Mouse (Mus musculus) intestine, embryonic 14.5 days (tissue): ENCODE measurements around the gene Clca3b. TPM values are rescaled to one million over a fixed set of nuclear protein-coding genes. Genes with fewer than 3 reads are reported as not detected.
"Not testable (repeated sequence)": the region's sequence is repeated elsewhere in the genome, so short reads cannot be mapped to it uniquely, and the experiment has no call there.

Experiments used
- ATAC-seq: fragments of 200-750 bp; cut with Nextera tagmentation; replicated peaks from 2 replicates; pipeline ENCODE4 v1.8.0; 2017; ENCODE audit warnings: low read depth, moderate number of reproducible peaks, moderate TSS enrichment, moderate library complexity; ENCODE audit not compliant: low FRiP score, low TSS enrichment
- DNase-seq: peaks from one replicate; pipeline ENCODE4 v3.0.0-alpha.2; 2018; ENCODE audit warnings: low spot score
- H3K27ac ChIP-seq: fragments of 300-500 bp; sonication (generic); 2 replicates; pipeline ENCODE4 v1.5.1; 2014; ENCODE audit warnings: low read depth, mild to moderate bottlenecking, control low read depth
- H3K27me3 ChIP-seq: fragments of 300-500 bp; sonication (generic); replicated peaks from 2 replicates; pipeline ENCODE4 v1.6.1; 2014; ENCODE audit warnings: low read length, control low read depth; ENCODE audit not compliant: control insufficient read depth, insufficient read depth
- H3K36me3 ChIP-seq: fragments of 300-500 bp; sonication (generic); 2 replicates; pipeline ENCODE4 v1.6.1; 2014; ENCODE audit warnings: low read length, control low read depth; ENCODE audit not compliant: control insufficient read depth, insufficient read depth
- H3K4me1 ChIP-seq: fragments of 300-500 bp; sonication (generic); replicated peaks from 2 replicates; pipeline ENCODE4 v1.6.1; 2014; ENCODE audit warnings: low read length, control low read depth, mixed read lengths; ENCODE audit not compliant: control insufficient read depth, insufficient read depth
- H3K4me2 ChIP-seq: fragments of 300-500 bp; sonication (generic); 2 replicates; pipeline ENCODE4 v1.6.1; 2014; ENCODE audit warnings: low read length
- H3K4me3 ChIP-seq: fragments of 300-500 bp; sonication (generic); 2 replicates; pipeline ENCODE4 v1.5.1; 2014; ENCODE audit warnings: low read depth, low read length, control low read depth, mixed read lengths
- H3K9ac ChIP-seq: fragments of 300-500 bp; sonication (generic); 2 replicates; pipeline ENCODE4 v1.6.1; 2014; ENCODE audit warnings: mild to moderate bottlenecking, low read length
- H3K9me3 ChIP-seq: fragments of 300-500 bp; sonication (generic); 2 replicates; pipeline ENCODE4 v1.6.1; 2016; ENCODE audit warnings: low read length, control low read depth; ENCODE audit not compliant: control insufficient read depth
- WGBS: fragments of 180-500 bp; shearing (Covaris S2); extraction: QIAGEN DNeasy Blood & Tissue Kit; methylation state at CpG from one replicate; pipeline ENCODE4 v1.1.7; 2014; 5-methylcytosine and 5-hydroxymethylcytosine counted together
- polyA plus RNA-seq: library from polyadenylated mRNA; unstranded; fragments of >200 nt; fragmentation: Nextera tagmentation; extraction: Ambion mirVana; gene quantifications from 2 replicates; pipeline ENCODE4 v1.2.1, GENCODE M21; 2014

The Clca3b gene
- polyA plus RNA-seq, result 4.9 and 5.4 TPM in 2 replicates

GRCm38 (mm10) chr3:144849014-144849556 is at the start of gene Clca3b:
Gene Clca3b, minus strand, starts transcription at chr3:144849357.
- not testable (repeated sequence) for H3K9ac ChIP-seq, H3K36me3 ChIP-seq, H3K4me1 ChIP-seq, H3K9me3 ChIP-seq, H3K4me2 ChIP-seq, H3K27ac ChIP-seq, H3K27me3 ChIP-seq, H3K4me3 ChIP-seq, DNase-seq
- ATAC-seq, result peak; percentile 63; the same call in 1 of the 2 replicates
- 64% methylated on average over 9 of the region's 9 CpGs for WGBS

DNA sequence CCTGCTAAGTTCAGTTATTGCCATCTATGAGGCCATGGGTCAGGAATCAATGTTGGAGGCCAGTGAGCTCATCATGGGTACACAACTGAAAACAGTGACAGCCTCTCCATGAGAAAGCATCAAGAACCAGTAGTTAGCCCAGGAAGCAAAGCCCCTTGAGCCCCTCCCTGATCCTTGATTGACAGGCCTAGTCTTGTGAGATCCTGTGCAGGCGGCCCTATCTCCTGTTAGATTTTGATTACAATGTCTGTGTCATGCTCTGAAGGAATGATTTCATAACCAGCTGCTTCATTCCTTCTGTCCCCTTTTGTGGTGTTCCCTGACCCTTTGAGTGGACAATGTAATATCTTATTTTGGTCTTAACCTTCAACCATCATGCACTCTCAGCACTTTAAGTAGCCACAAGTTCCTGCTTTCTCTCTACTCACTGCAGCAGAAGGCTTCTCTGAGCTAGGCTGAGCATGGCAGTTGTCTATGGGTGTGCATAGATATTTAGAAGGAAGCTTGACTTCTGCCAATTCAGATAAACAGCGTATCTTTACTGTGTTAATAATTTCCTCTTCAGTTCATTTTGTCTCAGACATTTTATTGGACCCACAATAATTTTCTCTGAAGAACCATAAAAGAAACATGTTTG is 48.0 kb upstream of the Clca3b start:
- WGBS, result 91% methylated on average over 2 of the region's 2 CpGs
- Histone ChIP-seq H3K36me3 (no peaks in the 10 kb centered on the region), H3K4me1 (no peaks in the 10 kb centered on the region), H3K9ac (no peak overlapping the region), H3K27me3 (no peaks in the 10 kb centered on the region), H3K9me3 (no peaks in the 10 kb centered on the region), H3K4me2 (no peak overlapping the region), H3K4me3 (no peak overlapping the region), H3K27ac (no peak overlapping the region)
- DNase-seq (no peak), ATAC-seq (no peak)

DNA sequence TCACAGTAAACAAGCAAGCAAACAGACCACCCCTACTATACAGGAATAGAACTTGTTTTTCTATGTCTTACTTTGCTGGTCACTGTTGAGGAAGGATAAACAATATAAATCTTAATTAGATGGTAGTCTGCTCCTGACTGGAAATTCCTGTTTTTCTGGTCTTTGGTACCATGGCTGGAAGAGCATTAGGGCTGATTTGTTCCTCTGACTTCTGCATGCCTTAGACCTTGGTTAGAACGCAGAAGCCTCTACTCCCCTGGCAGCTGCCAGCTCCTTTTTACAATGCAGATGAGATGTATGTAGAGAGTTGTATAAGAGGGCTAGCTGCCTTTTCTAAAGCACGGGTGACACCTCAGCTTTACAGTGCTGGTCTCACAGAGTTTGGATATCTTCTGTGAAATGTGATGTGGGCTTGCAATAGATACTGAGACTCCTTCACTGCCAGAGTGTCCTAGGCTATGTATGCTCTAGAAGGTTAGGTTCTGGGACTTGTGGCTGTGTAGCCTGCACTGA is 41.1 kb upstream of the Clca3b start:
- H3K9ac ChIP-seq, result no peak overlapping the region
- H3K4me2 ChIP-seq, result no peak overlapping the region
- no peaks in the 10 kb centered on the region for H3K27me3 ChIP-seq
- WGBS, result 63% methylated on average over 2 of the region's 2 CpGs
- H3K27ac ChIP-seq, result no peak overlapping the region
- H3K9me3 ChIP-seq, result no peaks in the 10 kb centered on the region
- ATAC-seq, result no peak
- H3K36me3 ChIP-seq, result no peaks in the 10 kb centered on the region
- no peak overlapping the region for H3K4me3 ChIP-seq
- DNase-seq, result no peak
- H3K4me1 ChIP-seq, result no peaks in the 10 kb centered on the region

DNA sequence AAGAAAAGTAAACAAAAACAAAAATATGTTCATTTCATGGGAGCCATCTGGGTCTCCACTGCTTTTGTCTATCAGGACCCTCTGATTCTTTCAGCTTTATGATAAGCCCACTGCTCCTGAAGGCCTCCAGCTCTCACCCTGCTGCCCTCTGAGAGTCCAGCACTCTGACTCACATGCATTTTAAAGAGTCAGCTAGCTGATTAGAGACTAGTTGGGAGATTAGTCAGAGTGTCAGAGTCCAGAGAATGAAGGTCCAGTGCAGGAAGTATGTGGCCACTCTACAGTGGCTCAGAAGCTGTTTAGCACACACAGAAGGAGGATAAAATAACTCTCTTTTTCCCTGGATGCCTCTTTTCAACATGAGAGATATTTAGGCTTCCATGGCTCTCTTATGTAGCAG is 37.8 kb upstream of the Clca3b start:
- H3K9ac ChIP-seq, result no peak overlapping the region
- ATAC-seq, result no peak
- H3K27ac ChIP-seq, result no peak overlapping the region
- H3K4me2 ChIP-seq, result no peak overlapping the region
- no peaks in the 10 kb centered on the region for H3K36me3 ChIP-seq
- no peaks in the 10 kb centered on the region for H3K9me3 ChIP-seq
- H3K4me3 ChIP-seq, result no peak overlapping the region
- DNase-seq, result no peak
- no peaks in the 10 kb centered on the region for H3K4me1 ChIP-seq
- H3K27me3 ChIP-seq, result no peaks in the 10 kb centered on the region

DNA sequence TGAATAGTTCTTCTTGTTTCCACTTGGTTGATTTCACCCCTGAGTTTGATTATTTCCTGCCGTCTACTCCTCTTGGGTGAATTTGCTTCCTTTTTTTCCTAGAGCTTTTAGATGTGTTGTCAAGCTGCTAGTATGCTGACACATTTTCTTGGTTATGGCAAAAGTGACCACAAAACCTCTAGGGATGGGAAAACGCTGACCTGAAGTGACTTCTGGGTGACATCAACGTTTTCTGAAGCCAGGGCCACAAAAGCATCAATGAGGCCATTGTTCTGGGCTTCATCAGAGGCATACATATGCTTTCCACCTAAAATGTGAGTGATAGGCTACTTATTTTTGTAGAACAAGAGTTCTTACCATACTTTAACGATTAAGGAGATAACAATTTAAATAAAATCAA is 22.9 kb upstream of the Clca3b start:
- not testable (repeated sequence) for H3K9me3 ChIP-seq, H3K27ac ChIP-seq, ATAC-seq, H3K9ac ChIP-seq, H3K4me2 ChIP-seq, H3K27me3 ChIP-seq, H3K4me1 ChIP-seq, H3K4me3 ChIP-seq, H3K36me3 ChIP-seq, DNase-seq
- 63% methylated on average over 3 of the region's 4 CpGs for WGBS

DNA sequence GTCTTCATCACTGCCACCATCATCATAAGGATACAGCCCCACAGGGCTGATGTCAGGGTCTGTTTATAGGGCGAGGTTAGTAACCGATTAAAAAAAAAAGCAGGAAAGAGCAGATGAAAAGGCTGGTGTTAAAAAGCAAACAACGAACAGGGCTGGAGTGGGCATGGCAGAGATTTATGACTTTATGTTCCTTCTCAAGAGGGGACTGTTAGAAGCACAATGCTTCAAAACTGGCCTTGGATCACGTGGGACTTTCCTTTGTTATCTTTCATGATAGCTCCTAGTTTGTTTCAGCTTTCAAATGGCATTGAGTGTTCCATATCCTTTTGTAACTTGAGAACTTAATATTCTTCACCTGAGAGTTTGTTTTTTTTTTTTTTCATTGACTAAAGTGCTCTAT is 427 bp upstream of the Clca3b start:
- ATAC-seq (peak; percentile 87), DNase-seq (peak; percentile 57)
- H3K36me3 ChIP-seq, result no peaks in the 10 kb centered on the region

GRCm38 (mm10) chr3:144827257-144827656 is 21.9 kb downstream of the Clca3b start:
- H3K4me1 ChIP-seq, result no peaks in the 10 kb centered on the region
- no peak overlapping the region for H3K9ac ChIP-seq
- H3K4me2 ChIP-seq, result no peak overlapping the region
- no peak overlapping the region for H3K4me3 ChIP-seq
- no peaks in the 10 kb centered on the region for H3K27me3 ChIP-seq
- ATAC-seq (no peak), DNase-seq (no peak)
- no peaks in the 10 kb centered on the region for H3K36me3 ChIP-seq
- H3K27ac ChIP-seq, result no peak overlapping the region
- WGBS, result 85% methylated on average over 6 of the region's 6 CpGs
- H3K9me3 ChIP-seq, result no peaks in the 10 kb centered on the region

More for the DNA sequence above, 427 bp upstream of the Clca3b start:
- WGBS, result 27% methylated on average over 4 of the region's 4 CpGs
- Histone ChIP-seq H3K4me2 (no peak overlapping the region), H3K27ac (no peak overlapping the region), H3K9ac (no peak overlapping the region), H3K4me3 (no peak overlapping the region), H3K4me1 (no peaks in the 10 kb centered on the region), H3K27me3 (no peaks in the 10 kb centered on the region), H3K9me3 (0 out of 2 replicates have a peak, but pooled peaks cover 3% of the 10 kb centered on the region)

- ATAC-seq, result peak; percentile 77; the same call in 1 of the 2 replicates
Measured at GRCm38 (mm10) chr3:144825151-144825550, 24.0 kb downstream of the Clca3b start.

DNA sequence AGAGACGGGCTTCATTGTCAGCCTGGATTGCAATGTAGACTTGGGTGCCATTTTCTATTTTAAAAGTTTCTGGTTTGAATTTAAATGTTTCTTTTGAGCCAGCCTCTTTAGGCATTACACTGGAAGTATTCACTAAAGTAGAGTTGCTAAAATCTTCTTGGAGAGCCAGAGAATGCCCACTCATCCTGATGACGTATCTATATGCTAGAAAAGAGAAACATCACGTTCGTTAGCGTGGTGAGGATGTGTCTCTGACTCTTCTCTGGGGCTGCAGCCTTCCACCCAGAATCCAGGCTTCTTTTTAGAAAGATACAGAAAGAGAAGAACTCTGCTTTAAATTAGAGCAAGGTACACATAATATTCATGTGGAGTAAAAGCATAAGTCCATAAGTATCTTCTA is 25.8 kb downstream of the Clca3b start:
- ATAC-seq (no peak), DNase-seq (no peak)
- 82% methylated on average over 5 of the region's 5 CpGs for WGBS
- no peaks in the 10 kb centered on the region for H3K9me3 ChIP-seq
- H3K4me3 ChIP-seq, result no peak overlapping the region
- no peaks in the 10 kb centered on the region for H3K36me3 ChIP-seq
- no peaks in the 10 kb centered on the region for H3K27me3 ChIP-seq
- no peak overlapping the region for H3K9ac ChIP-seq
- no peak overlapping the region for H3K4me2 ChIP-seq
- no peaks in the 10 kb centered on the region for H3K4me1 ChIP-seq
- no peak overlapping the region for H3K27ac ChIP-seq

More at GRCm38 (mm10) chr3:144825151-144825550, 24.0 kb downstream of the Clca3b start:
- H3K9me3 ChIP-seq, result no peaks in the 10 kb centered on the region
- H3K36me3 ChIP-seq, result no peaks in the 10 kb centered on the region
- H3K9ac ChIP-seq, result no peak overlapping the region
- peak; percentile 91 for DNase-seq
- no peaks in the 10 kb centered on the region for H3K4me1 ChIP-seq
- no peak overlapping the region for H3K27ac ChIP-seq
- H3K4me3 ChIP-seq, result no peak overlapping the region
- 15% methylated on average over 10 of the region's 10 CpGs for WGBS
- H3K4me2 ChIP-seq, result no peak overlapping the region
- no peaks in the 10 kb centered on the region for H3K27me3 ChIP-seq
